Mouse (Mus musculus) frontal cortex, postnatal 10 days (tissue): ENCODE data around the gene Slc5a9.
"Not testable (repeated sequence)": the region's sequence is repeated elsewhere in the genome, so short reads cannot be mapped to it uniquely, and the experiment has no call there.

Source experiments
- DNase-seq, 2 experiments: peaks; one replicate each; pipeline ENCODE4 v3.0.0; 2022; ENCODE audit warnings: low spot score in 2 of 2, mixed read lengths in 1 of 2

Slc5a9 gene

GRCm38 (mm10) chr4:111902775-111903174 is at the start of gene Slc5a9:
Gene Slc5a9 (minus strand): TSS chr4:111902918.
- no peak for DNase-seq

- DNase-seq: no peak
Observed at GRCm38 (mm10) chr4:111919092-111919491, 16.4 kb upstream of the Slc5a9 start, which contains the start of gene Skint8. Gene Skint8 (plus strand): TSS chr4:111919392.

- DNase-seq: no peak
Observed at GRCm38 (mm10) chr4:111907926-111908325, 5.2 kb upstream of the Slc5a9 start.

GRCm38 (mm10) chr4:111901473-111901872 is 1.2 kb downstream of the Slc5a9 start:
- DNase-seq: no peak

- DNase-seq: not testable (repeated sequence)
Observed at GRCm38 (mm10) chr4:111900491-111900890, 2.2 kb downstream of the Slc5a9 start.

GRCm38 (mm10) chr4:111898566-111898965 is 4.2 kb downstream of the Slc5a9 start:
- DNase-seq: no peak

GRCm38 (mm10) chr4:111897755-111898154 is 5.0 kb downstream of the Slc5a9 start:
- DNase-seq: no peak

- DNase-seq: no peak
Observed at GRCm38 (mm10) chr4:111892138-111892537, 10.6 kb downstream of the Slc5a9 start.

- peak; percentile 44 to 73 for DNase-seq
Observed at GRCm38 (mm10) chr4:111886607-111887006, 16.1 kb downstream of the Slc5a9 start.

GRCm38 (mm10) chr4:111886018-111886417 is 16.7 kb downstream of the Slc5a9 start:
- peak in 1 of 2 experiments; percentile 58 for DNase-seq

GRCm38 (mm10) chr4:111883543-111883942 is 19.2 kb downstream of the Slc5a9 start:
- no peak for DNase-seq

- no peak for DNase-seq
Observed at GRCm38 (mm10) chr4:111880112-111880875, 22.4 kb downstream of the Slc5a9 start.

- DNase-seq: no peak
Observed at GRCm38 (mm10) chr4:111867743-111868401, 34.8 kb downstream of the Slc5a9 start.

- peak; percentile 20 to 21 for DNase-seq
Observed at GRCm38 (mm10) chr4:111866701-111867100, 36.0 kb downstream of the Slc5a9 start.

- DNase-seq: no peak
Observed at GRCm38 (mm10) chr4:111852626-111853025, 50.1 kb downstream of the Slc5a9 start.

- no peak for DNase-seq
Observed at GRCm38 (mm10) chr4:111838882-111839281, 63.8 kb downstream of the Slc5a9 start.
